Mouse (Mus musculus) liver, adult 2 months (tissue): ENCODE measurements around the gene Pclo.
"Not testable (repeated sequence)": the region's sequence is repeated elsewhere in the genome, so short reads cannot be mapped to it uniquely, and the experiment has no call there.

Source experiments
- CTCF ChIP-seq: fragments of 200-500 bp; IDR thresholded peaks from 2 replicates; pipeline ENCODE4 v1.5.1; 2011; ENCODE audit warnings: low read depth, low read length, control low read depth
- POLR2A ChIP-seq: fragments of 200-500 bp; IDR thresholded peaks from 2 replicates; pipeline ENCODE4 v1.6.1; 2011; ENCODE audit warnings: low read length, control low read depth; ENCODE audit not compliant: insufficient read depth; ENCODE audit errors: extremely low read depth

- TF ChIP-seq CTCF, POLR2A: not testable (repeated sequence)
Measured at GRCm38 (mm10) chr5:14903539-14903938, 388.8 kb downstream of the Pclo start.
